Mouse (Mus musculus) left cerebral cortex, adult 11 months (tissue): Measurements from ENCODE around the gene Scnn1a.
"Not testable (repeated sequence)": the region's sequence is repeated elsewhere in the genome, so short reads cannot be mapped to it uniquely, and the experiment has no call there.

Experiments used
- DNase-seq: peaks from one replicate; pipeline ENCODE4 v3.0.0; 2022; ENCODE audit warnings: low spot score

Scnn1a gene

GRCm38 (mm10) chr6:125320323-125320722 lies at the start of gene Scnn1a:
Gene Scnn1a, plus strand, starts transcription at chr6:125320659.
- no peak for DNase-seq

- peak; percentile 87 for DNase-seq
Observed at GRCm38 (mm10) chr6:125271455-125272227, 48.8 kb upstream of the Scnn1a start.

- DNase-seq: no peak
Observed at GRCm38 (mm10) chr6:125272228-125272785, 48.2 kb upstream of the Scnn1a start.

- DNase-seq: no peak
Observed at GRCm38 (mm10) chr6:125274841-125275563, 45.5 kb upstream of the Scnn1a start.

- DNase-seq: no peak
Observed at GRCm38 (mm10) chr6:125279729-125280128, 40.7 kb upstream of the Scnn1a start.

GRCm38 (mm10) chr6:125282721-125283120 lies 37.7 kb upstream of the Scnn1a start:
- not testable (repeated sequence) for DNase-seq

- no peak for DNase-seq
Observed at GRCm38 (mm10) chr6:125284250-125284649, 36.2 kb upstream of the Scnn1a start.

- DNase-seq: no peak
Observed at GRCm38 (mm10) chr6:125284751-125285150, 35.7 kb upstream of the Scnn1a start.

GRCm38 (mm10) chr6:125285890-125286289 lies 34.6 kb upstream of the Scnn1a start, which contains the start of gene Tuba3a:
Gene Tuba3a, minus strand, starts transcription at chr6:125286042.
- no peak for DNase-seq

- DNase-seq: no peak
Observed at GRCm38 (mm10) chr6:125286944-125287343, 33.5 kb upstream of the Scnn1a start.

- DNase-seq: no peak
Observed at GRCm38 (mm10) chr6:125288730-125289129, 31.7 kb upstream of the Scnn1a start.

GRCm38 (mm10) chr6:125291329-125291728 lies 29.1 kb upstream of the Scnn1a start:
- no peak for DNase-seq

- DNase-seq: no peak
Observed at GRCm38 (mm10) chr6:125292256-125292655, 28.2 kb upstream of the Scnn1a start.

- no peak for DNase-seq
Observed at GRCm38 (mm10) chr6:125294049-125294448, 26.4 kb upstream of the Scnn1a start.

GRCm38 (mm10) chr6:125297149-125297820 lies 23.2 kb upstream of the Scnn1a start:
- no peak for DNase-seq

GRCm38 (mm10) chr6:125300982-125301381 lies 19.5 kb upstream of the Scnn1a start:
- DNase-seq: no peak

GRCm38 (mm10) chr6:125302231-125302982 lies 18.1 kb upstream of the Scnn1a start:
- DNase-seq: no peak

GRCm38 (mm10) chr6:125303242-125303641 lies 17.2 kb upstream of the Scnn1a start:
- no peak for DNase-seq

GRCm38 (mm10) chr6:125304408-125304807 lies 16.1 kb upstream of the Scnn1a start:
- not testable (repeated sequence) for DNase-seq

GRCm38 (mm10) chr6:125305465-125305864 lies 15.0 kb upstream of the Scnn1a start:
- no peak for DNase-seq

- no peak for DNase-seq
Observed at GRCm38 (mm10) chr6:125307091-125307490, 13.4 kb upstream of the Scnn1a start.

GRCm38 (mm10) chr6:125308921-125309320 lies 11.5 kb upstream of the Scnn1a start:
- DNase-seq: no peak
